Mouse (Mus musculus): ENCODE results near the gene Sik2. TPM values are rescaled to one million over a fixed set of nuclear protein-coding genes. Genes with fewer than 3 reads are reported as not detected.

The Sik2 gene
- total RNA-seq (2015; ENCODE audit: low replicate concordance) (122 and 151 TPM in 2 replicates), total RNA-seq (2017; ENCODE audit: low replicate concordance) (92.4 and 131 TPM in 2 replicates)

DNA sequence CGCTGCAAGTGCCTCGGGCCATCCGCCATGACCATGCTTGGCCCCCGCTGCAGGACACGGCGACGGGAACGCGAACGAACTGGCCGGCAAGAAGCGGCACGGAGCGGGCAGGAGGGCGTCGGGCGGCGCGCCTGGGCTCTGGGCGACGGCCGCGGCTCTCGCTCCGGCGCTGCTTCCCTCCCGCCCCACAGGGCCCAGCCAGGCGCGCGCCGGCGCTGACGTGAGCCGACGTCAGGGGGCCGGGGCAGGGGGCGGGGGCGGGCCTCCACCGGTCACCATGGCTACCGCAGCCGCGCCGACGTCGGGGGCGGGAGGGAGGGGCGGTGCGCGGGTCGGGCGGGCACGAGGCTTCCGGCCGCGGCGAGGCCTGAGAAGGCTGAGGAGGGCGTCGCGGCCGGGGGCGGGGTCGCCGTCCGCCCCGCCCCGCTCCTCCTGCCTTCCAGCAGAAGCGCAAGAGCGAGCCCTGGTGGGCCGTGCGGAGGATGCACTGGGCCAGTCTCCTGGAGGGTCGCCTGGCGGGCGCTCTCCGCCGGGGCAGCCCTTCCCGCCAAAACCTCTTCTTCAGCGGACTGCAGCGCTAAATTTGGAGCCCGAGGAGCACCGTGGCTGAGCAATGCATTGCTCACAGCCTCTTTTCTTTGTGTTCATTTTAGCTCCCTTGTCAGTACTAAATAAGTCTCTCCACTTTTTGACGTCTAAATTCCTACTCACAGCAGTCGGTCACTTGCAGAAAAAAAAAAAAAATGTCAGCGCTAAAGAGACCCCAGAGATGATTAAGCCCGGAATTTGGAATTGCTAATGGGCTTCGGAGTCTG, at the start of gene Sik2:
Gene Sik2 (minus strand): TSS at position 233 of the 815 bp plus-strand sequence.
- ATAC-seq (replicated peaks; ENCODE audit: low FRiP score, poor library complexity, severe bottlenecking): peak; percentile 86

DNA sequence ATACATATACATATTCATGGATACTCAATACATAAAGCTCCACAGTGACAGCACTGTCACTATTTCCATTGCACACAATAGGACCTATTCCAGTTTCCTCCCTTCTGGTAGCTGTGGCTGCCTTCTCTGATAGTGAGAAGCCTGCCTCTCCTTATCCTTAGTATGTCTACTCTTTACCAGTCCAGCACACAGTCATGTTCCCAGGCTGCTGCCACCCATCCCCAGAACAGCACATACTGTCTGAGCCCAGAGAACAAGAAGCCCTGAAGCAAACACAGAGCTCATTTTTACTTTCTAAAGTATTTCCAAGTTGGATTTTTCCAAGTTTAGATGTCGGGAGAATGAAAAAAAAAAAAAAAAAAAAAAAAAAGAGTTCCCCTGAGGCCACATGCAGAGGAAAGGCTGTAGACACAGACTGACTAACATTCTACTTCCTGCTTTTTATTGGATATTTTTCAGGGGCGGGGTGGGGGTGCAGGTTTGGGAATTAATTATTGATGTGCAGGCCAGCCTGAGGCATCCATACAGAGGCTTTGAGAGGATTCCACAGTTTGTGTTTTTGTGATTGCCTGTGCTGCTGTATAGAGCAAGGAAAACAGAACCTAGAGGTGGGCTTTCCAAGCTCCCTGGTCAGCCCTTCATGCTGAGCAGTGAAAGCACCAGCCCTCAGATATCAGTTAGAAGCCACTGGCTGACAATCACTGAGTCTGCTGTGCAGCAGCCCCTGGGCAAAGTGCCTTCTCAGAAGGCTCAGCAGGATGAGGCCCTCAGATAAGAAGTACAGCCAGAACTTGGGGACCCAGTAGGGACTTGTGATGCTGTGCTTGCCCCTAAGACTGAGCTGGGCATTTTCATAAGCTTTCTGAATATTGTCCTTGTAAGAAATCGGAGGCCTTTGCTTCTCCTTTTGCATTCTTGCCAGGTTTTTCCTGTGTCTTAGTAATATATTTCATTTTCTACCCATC, 47.8 kb upstream of the Sik2 start:
- ATAC-seq (replicated peaks; ENCODE audit: low FRiP score, poor library complexity, severe bottlenecking): no peak

DNA sequence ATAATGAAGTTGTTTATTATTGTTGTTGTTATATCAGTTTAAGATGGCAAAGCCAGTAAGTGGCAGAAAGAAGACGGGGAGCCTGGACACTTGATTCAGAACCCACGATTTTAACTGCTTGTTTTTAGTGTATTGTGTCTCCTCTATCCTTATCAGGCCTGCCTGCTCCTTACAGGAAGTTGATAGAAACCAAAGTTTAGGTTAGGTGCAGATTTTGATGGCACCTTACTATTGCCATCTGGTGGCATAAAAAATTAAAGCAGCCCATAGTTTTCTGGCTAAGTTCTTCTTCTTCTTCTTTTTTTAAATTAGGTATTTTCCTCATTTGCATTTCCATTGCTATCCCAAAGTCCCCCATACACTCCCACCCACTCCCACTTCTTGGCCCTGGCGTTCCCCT, 43.3 kb upstream of the Sik2 start:
- ATAC-seq (replicated peaks; ENCODE audit: low FRiP score, poor library complexity, severe bottlenecking): no peak

DNA sequence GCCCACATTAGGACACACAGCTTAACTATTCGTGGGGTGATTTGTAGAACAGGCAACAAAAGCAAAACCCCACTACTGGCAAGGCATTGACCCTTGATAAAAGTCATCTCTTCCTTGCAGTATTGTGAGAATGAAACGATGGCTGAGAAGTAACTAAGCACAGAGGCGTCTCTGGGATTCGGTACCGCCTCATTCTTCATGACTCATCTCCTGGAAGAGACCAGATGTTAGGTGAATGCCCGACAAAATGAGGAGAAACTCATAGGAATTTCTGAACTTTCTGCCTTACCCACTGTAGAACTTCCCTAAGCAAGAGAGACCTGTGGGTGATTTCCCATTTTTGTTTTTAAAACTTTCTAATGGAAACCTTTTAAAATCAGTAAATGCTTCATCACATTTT, 33.3 kb upstream of the Sik2 start:
- no peak for ATAC-seq (replicated peaks; ENCODE audit: low FRiP score, poor library complexity, severe bottlenecking)

DNA sequence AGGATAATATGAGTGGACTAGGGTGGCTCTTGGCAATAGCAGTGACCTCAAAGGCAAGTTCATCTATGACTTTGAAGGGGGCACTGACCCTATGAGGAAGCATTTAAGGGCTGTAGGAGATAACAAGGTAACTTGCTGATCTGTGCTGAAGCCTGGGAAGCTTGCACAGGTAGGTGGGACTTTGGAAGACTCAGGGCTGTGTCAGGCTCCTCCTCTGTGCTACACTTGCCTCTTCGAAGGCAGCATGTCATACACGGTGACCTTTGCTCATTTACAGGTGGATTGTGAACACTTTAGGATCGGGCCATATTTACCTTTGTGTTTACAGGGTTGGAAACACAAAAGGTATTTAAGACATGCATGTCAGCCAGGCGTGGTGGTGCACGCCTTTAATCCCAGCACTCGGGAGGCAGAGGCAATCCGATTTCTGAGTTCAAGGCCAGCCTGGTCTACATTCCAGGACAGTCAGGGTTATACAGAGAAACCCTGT, 32.7 kb upstream of the Sik2 start:
- no peak for ATAC-seq (replicated peaks; ENCODE audit: low FRiP score, poor library complexity, severe bottlenecking)

- no peak for ATAC-seq (replicated peaks; ENCODE audit: low FRiP score, poor library complexity, severe bottlenecking)
Measured at GRCm38 (mm10) chr9:51032785-51033529, 24.1 kb upstream of the Sik2 start.

- ATAC-seq (replicated peaks; ENCODE audit: low FRiP score, poor library complexity, severe bottlenecking): no peak
Measured at GRCm38 (mm10) chr9:51032291-51032690, 23.4 kb upstream of the Sik2 start.

GRCm38 (mm10) chr9:51031603-51032002, 22.7 kb upstream of the Sik2 start:
- ATAC-seq (replicated peaks; ENCODE audit: low FRiP score, poor library complexity, severe bottlenecking): no peak

DNA sequence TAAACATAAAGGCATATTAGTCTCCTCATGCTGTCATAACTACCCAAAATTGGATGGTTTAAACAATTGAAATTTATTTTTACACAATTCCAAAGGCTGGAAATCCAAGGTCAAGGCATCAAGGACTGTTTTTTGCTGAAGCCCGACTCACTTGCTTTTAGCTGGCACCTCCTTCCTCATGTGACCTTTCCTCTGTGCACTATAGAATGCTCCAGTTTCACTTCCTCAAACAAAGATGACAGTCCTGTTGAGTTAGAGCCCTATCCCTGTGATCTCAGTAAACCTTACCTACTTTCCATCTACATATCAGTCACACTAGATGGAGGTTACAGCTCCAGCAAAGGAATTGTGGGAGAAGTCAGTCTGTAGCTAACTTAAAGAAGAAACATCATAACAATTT, 21.3 kb upstream of the Sik2 start:
- ATAC-seq (replicated peaks; ENCODE audit: low FRiP score, poor library complexity, severe bottlenecking): no peak

DNA sequence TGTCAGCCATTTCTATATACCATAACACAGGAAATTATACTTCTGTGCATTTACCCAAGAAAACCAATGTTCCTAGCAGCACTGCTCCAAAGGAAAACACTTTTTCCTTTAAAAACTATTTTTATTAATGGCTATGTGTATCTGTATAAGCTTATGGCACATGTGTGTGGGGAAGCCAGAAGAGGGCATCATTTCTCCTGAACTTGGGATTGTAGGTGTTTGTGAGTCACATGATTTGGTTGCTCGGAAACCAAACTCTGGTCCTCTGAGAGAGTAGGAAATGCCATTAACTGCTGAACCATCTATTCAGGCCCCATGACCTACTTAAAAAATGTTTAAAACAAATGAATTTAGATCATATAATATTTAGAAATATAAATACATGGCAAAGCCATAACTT, 18.1 kb upstream of the Sik2 start:
- no peak for ATAC-seq (replicated peaks; ENCODE audit: low FRiP score, poor library complexity, severe bottlenecking)

DNA sequence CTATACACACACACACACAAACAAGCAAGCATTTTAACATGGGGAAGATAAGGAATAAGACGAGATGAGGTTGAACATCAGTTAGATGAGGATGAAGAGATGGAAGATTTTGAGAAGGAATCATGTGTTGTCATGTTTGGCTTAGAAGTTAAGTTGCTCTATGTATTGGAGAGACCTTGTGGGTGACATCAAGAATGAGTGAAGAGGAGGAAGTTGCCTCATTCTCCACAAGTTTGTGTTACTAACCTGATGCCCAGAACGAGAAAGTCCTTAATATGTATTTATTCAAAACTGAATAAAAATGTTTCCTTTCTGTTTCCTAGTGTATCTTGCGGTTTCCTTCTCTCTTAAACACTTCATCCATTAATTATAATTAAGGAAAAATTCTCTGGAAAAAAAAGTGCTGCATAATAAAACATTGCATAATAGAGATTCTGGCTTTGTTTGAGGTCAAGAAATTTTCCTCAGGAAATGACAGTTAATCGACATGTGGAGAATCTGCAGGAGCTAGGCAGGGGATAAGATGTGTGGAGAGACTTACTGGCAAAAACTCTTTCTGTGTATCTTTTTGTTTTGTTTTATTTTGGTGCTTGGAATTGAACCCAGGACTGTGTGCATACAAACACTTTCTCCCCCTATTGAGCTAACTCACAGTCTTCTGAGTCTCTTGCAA, 12.4 kb upstream of the Sik2 start:
- ATAC-seq (replicated peaks; ENCODE audit: low FRiP score, poor library complexity, severe bottlenecking): no peak

GRCm38 (mm10) chr9:51020351-51020750, 11.5 kb upstream of the Sik2 start:
- no peak for ATAC-seq (replicated peaks; ENCODE audit: low FRiP score, poor library complexity, severe bottlenecking)

- ATAC-seq (replicated peaks; ENCODE audit: low FRiP score, poor library complexity, severe bottlenecking): no peak
Measured at GRCm38 (mm10) chr9:51019670-51020069, 10.8 kb upstream of the Sik2 start.

GRCm38 (mm10) chr9:51015732-51016131, 6.9 kb upstream of the Sik2 start:
- ATAC-seq (replicated peaks; ENCODE audit: low FRiP score, poor library complexity, severe bottlenecking): no peak

GRCm38 (mm10) chr9:51013644-51014043, 4.8 kb upstream of the Sik2 start:
- no peak for ATAC-seq (replicated peaks; ENCODE audit: low FRiP score, poor library complexity, severe bottlenecking)

GRCm38 (mm10) chr9:51009656-51009950, 730 bp upstream of the Sik2 start:
- ATAC-seq (replicated peaks; ENCODE audit: low FRiP score, poor library complexity, severe bottlenecking): 0 out of 2 replicates have a peak, but pooled peaks have one; percentile 1

DNA sequence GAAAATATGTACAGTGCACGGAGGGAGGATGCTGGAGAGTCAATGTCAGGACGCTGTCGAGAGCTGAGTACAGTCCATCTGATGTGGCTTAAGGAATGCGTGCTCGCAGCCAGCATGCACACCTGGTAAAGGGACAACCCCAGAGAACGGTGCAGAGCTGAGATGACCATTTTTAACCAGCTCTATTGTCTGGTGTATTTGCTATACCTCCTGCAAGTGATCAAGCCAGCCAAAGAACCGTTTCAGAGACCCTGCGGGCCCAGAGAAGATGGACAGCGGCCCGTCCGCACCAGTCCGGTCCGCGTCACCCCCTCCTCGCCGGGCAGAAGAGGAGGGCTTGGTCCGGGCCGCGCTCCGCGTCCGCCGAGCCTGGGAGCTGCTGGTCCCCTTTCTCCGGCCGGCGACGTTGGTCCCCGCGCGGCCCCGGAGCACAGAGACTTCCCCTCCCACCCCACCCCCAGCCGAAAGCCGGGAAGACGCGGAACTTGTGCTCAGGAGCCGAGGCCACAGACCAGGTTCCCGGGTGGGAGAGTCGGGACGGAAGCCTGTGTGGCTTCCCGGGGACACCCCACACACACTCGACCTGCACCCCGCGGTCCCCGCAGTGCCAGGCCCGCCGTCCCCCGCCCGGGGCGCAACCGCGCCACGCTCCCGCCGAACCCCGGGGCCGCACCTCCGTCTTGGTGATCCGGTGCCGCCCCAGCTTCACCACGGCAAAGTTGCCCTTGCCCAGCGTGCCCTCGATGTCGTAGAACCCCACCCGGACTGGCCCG, 619 bp downstream of the Sik2 start:
- ATAC-seq (replicated peaks; ENCODE audit: low FRiP score, poor library complexity, severe bottlenecking): peak; percentile 47

GRCm38 (mm10) chr9:51007726-51008067, 1.2 kb downstream of the Sik2 start:
- no peak for ATAC-seq (replicated peaks; ENCODE audit: low FRiP score, poor library complexity, severe bottlenecking)

- ATAC-seq (replicated peaks; ENCODE audit: low FRiP score, poor library complexity, severe bottlenecking): peak; percentile 67
Measured at GRCm38 (mm10) chr9:51006846-51007245, 2.0 kb downstream of the Sik2 start.
